Mouse (Mus musculus) liver, embryonic 14.5 days (tissue): ENCODE results near the gene Slc13a3.

Source experiments
- CTCF ChIP-seq: IDR thresholded peaks from 2 replicates; pipeline ENCODE4 v1.5.1; 2016; ENCODE audit warnings: antibody characterized with exemption, low read depth, control low read depth
- EP300 ChIP-seq: IDR thresholded peaks from 2 replicates; pipeline ENCODE4 v1.6.1; 2016; ENCODE audit warnings: antibody characterized with exemption, low read depth

DNA sequence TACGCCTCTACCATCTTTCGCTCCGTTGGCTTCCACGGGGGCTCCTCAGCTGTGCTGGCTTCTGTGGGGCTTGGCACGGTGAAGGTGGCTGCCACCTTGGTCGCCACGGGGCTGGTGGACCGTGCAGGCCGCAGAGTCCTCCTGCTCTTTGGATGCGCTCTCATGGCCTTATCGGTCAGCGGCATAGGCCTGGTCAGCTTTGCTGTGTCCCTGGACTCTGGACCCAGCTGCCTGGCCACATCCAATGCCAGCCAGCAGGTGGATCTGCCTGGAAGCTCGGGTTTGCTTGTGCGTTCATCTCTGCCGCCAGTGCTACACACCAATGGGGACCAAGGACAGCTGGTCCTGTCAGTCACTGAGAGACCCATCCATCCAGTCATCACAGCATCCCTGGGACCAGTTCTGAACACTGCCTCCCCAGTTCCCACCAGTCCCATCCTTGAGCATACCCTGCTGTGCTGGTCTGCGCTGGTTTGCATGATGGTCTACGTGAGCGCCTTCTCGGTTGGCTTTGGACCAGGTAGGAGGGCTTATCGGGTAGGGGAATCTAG, 42.2 kb upstream of the Slc13a3 start:
- TF ChIP-seq CTCF = no peak
- TF ChIP-seq EP300 = no peak
